Mouse (Mus musculus) right cerebral cortex, postnatal 14 days (tissue): Measurements from ENCODE around the gene Sox11.

Experiments
- DNase-seq: peaks from one replicate; pipeline ENCODE4 v3.0.0; 2022

Sox11 gene

GRCm38 (mm10) chr12:27335356-27336055 is 6.9 kb downstream of the Sox11 start:
- no peak for DNase-seq

DNA sequence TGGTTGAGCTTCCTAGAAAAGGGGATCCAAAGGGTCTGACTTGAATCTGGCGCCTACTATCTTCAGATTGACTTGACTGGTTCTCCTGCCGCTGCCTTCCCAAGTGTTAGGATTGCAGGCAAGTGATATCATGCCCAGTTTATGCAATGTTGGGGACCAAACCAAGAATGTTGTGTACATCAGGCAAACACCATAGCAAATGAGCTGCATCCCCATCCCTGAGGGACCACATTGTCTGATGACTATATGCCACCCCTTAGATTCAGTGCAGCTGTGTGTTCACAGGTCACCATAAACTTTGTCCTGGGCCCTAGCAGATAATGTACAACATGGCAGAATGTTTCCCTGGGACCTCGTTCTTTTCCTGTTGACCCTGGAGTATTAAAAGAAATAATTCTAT is 8.8 kb downstream of the Sox11 start:
- no peak for DNase-seq

DNA sequence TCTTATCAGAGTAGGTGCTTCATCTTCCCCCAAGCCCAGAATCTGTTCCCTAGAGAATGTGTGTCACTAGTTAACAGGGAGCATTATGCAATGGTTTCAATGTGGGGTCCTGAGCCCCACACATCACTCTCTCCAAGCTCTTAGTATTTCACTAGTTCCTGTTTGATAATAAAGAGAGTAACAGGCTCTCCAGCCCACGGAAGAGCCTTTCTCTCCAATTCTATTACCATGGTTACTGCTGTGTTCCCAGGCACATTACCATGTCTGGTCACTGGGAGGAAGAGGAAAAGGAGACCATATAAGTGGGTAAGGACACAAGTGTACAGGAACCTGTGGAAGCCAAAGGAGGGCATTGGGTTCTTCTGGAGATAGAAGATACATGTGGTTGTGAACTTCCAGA is 19.0 kb downstream of the Sox11 start:
- no peak for DNase-seq

GRCm38 (mm10) chr12:27320705-27321104 is 21.7 kb downstream of the Sox11 start:
- DNase-seq = no peak

DNA sequence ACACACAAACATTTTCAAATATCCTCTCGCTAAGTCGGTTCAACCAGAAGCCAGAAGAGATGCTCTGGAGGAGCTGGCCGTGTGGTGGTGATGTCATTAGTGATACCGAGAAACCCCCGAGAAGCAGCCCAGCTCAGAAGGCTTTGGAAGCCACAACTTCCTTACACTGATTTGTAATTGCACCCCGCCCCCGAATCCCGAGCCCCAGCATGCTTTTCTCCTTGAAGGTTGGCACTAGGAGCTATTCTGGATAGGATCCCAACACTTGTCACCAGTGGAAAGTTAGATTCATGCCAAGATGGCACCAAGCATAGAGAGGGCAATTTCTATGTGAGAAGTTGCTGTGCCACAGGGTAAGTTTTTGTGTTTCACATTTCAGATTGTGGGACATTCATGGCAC is 29.4 kb downstream of the Sox11 start:
- no peak for DNase-seq

DNA sequence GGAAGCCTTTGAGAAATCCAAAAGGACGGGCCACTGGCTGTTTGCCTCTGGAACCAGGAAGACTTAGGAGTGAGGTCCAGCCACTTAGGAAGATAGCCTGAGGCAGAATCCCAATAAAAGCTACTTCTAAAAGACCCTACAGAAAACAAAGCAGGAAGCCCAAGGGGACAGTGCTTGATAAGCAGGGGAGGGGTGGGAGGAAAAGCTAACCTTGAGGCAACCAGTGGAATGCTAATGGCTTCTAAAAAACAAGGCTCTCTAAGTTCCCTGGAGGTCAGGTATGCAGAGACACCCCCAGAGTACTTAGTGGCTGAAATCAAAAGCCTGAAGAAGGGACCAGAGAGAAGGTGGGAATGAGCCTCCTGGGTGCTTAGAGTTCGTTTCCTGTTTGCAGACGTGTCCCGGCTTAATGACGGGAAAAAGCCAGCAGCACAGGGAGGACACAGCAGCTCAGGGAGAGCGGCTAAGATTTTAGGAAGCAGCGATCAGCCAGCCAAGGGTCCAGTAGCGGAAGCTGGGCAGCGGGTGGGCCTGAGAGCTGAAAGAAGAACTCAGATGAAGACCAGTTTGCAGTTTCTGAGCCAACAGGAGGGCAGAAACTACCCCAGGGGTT is 30.4 kb downstream of the Sox11 start:
- no peak for DNase-seq

GRCm38 (mm10) chr12:27311316-27311832 is 31.0 kb downstream of the Sox11 start:
- no peak for DNase-seq

DNA sequence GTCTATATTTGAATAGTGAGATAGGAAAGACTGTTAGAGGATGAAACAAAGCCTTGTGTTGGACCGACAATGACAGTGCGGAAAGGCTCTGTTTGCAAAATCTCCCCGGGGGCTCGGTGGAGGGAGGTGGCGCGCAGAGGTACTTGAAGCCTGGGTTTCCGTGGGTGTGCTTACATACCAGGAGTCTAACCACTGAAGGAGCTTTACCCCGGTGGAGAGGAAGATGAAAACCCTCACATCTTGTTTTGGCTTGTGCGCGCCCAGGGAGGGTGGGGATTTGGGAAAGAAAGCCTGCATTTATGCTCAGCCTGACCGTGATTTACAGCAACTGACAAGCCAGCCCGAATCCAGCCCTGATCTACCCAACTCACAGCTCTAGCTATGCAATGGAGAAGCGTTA is 31.7 kb downstream of the Sox11 start:
- DNase-seq = no peak

DNA sequence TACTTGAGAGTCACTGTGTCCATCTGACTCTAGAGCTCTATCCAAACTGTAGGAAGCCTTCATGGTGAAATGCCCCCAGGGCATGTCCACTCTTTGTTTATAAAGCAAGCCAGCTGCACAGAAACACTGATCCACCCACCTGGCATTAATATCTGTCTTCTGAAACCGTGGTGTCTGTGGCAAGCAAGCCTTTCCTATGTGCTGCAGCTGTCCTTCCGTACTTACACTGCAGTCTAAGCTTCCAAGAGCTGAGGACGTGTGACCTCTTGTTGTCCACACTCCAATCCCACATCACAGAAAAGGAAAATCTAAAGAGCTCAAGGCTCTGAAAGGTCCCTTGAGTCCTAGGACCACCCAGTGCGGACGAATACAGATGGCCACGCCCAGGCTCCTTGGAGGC is 32.4 kb downstream of the Sox11 start:
- no peak for DNase-seq

GRCm38 (mm10) chr12:27304713-27305437 is 37.5 kb downstream of the Sox11 start:
- no peak for DNase-seq

DNA sequence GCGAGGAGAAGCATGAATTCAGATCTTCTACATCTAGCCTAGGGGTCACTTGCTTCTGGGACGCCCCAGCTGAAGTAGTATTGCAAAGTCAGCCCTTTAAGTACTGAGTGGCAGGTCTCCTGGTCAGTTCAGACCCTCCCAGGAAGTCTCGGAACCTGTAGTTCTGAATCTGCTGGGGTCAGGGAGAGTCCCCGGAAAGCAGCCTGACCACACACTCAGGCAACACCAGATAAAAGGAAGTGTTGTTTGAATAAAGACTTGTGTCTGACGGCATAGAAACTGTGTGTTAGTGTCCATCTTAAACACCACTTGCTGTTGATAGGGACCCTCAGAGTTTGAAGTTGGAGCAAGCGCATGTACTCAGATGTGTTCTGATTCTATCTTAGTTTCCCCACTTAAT is 39.2 kb downstream of the Sox11 start:
- no peak for DNase-seq

- DNase-seq = no peak
These were observed 43.7 kb downstream of the Sox11 start for GRCm38 (mm10) chr12:27298721-27299120.

- no peak for DNase-seq
These were observed 48.2 kb downstream of the Sox11 start for GRCm38 (mm10) chr12:27294191-27294590.

DNA sequence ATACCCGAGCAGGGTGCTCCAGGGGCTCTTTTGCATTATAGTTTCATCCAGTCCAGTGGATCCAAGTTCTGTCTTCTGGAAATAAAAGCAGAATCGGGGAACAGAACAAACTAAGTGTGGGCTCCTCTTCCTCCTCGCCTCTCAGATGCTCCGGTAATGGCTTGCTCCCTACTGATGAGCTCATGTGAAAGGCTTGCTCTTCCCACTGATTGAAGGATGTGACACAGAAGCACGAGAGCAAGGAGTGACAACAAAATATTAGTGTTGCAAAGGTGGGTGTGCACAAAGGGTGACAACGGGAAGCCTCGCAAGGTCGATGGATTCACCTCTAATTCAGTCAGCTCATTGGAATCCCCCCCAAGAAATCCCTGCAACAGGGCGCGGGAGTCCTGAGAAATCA is 48.6 kb downstream of the Sox11 start:
- DNase-seq = no peak

DNA sequence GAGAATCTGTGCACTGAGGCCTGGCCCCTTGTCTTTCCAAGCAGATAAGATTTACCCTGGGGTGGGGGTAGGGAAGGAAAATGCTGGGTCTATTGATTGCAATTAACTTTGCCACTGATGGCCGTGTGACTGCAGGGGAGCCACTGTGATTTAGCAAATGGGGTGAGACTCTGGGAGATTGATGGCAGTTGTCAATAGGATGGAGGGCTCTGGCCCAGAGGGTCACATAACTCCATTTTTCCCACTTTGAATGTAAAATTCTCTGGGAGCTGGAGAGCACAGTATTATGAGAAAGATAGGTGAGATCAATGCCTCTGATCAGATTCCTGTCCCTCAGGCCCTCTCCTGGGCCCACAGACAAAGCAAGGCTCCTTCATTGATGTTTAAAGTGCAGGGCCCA is 49.2 kb downstream of the Sox11 start:
- no peak for DNase-seq
